Mouse (Mus musculus): Measurements from ENCODE around the gene Grap2. TPM values are rescaled to one million over a fixed set of nuclear protein-coding genes. Genes with fewer than 3 reads are reported as not detected.

Gene Grap2
- polyA plus RNA-seq, 1 experiment from 2014 or later, result 3.0 TPM

GRCm38 (mm10) chr15:80630711-80631110 is 58.3 kb downstream of the Grap2 start:
- no peak for DNase-seq (ENCODE audit: low spot score)
- Histone ChIP-seq H3K4me2 (ENCODE audit: low read depth, low read length, severe bottlenecking) (no peak overlapping the region), H3K36me3 (ENCODE audit: control insufficient read depth, insufficient read depth, low read length) (no peaks in the 10 kb centered on the region), H3K4me3 (ENCODE audit: low read depth, low read length) (no peak overlapping the region), H3K27me3 (ENCODE audit: control insufficient read depth, insufficient read depth, low read length) (no peaks in the 10 kb centered on the region), H3K9me3 (ENCODE audit: control insufficient read depth, low read length) (no peaks in the 10 kb centered on the region), H3K4me1 (replicated peaks; ENCODE audit: control insufficient read depth, insufficient read depth, low read length) (peaks cover 3% of the 10 kb centered on the region; the same call in 1 of the 2 replicates), H3K27ac (ENCODE audit: low read depth, low read length) (no peak overlapping the region), H3K9ac (ENCODE audit: low read length) (no peak overlapping the region)
- ATAC-seq (replicated peaks; ENCODE audit: low FRiP score), result no peak
- 65% methylated on average over 14 of the region's 14 CpGs for WGBS

GRCm38 (mm10) chr15:80631311-80631710 is 58.9 kb downstream of the Grap2 start:
- Histone ChIP-seq H3K9ac (ENCODE audit: low read length) (no peak overlapping the region), H3K27ac (ENCODE audit: low read depth, low read length) (no peak overlapping the region), H3K4me1 (replicated peaks; ENCODE audit: control insufficient read depth, insufficient read depth, low read length) (peaks cover 3% of the 10 kb centered on the region; the same call in 1 of the 2 replicates), H3K9me3 (ENCODE audit: control insufficient read depth, low read length) (no peaks in the 10 kb centered on the region), H3K4me2 (ENCODE audit: low read depth, low read length, severe bottlenecking) (no peak overlapping the region), H3K36me3 (ENCODE audit: control insufficient read depth, insufficient read depth, low read length) (no peaks in the 10 kb centered on the region), H3K27me3 (ENCODE audit: control insufficient read depth, insufficient read depth, low read length) (no peaks in the 10 kb centered on the region), H3K4me3 (ENCODE audit: low read depth, low read length) (no peak overlapping the region)
- 90% methylated on average over 2 of the region's 2 CpGs for WGBS
- no peak for ATAC-seq (replicated peaks; ENCODE audit: low FRiP score)
- no peak for DNase-seq (ENCODE audit: low spot score)

GRCm38 (mm10) chr15:80632280-80632893 is 60.0 kb downstream of the Grap2 start:
- DNase-seq (ENCODE audit: low spot score) (no peak), ATAC-seq (replicated peaks; ENCODE audit: low FRiP score) (no peak)
- H3K9ac ChIP-seq (ENCODE audit: low read length), result no peak overlapping the region
- H3K27me3 ChIP-seq (ENCODE audit: control insufficient read depth, insufficient read depth, low read length), result no peaks in the 10 kb centered on the region
- H3K4me2 ChIP-seq (ENCODE audit: low read depth, low read length, severe bottlenecking), result no peak overlapping the region
- H3K36me3 ChIP-seq (ENCODE audit: control insufficient read depth, insufficient read depth, low read length), result no peaks in the 10 kb centered on the region
- peaks cover 5% of the 10 kb centered on the region; the same call in 1 of the 2 replicates for H3K4me1 ChIP-seq (replicated peaks; ENCODE audit: control insufficient read depth, insufficient read depth, low read length)
- H3K27ac ChIP-seq (ENCODE audit: low read depth, low read length), result no peak overlapping the region
- 85% methylated on average over 13 of the region's 13 CpGs for WGBS
- no peaks in the 10 kb centered on the region for H3K9me3 ChIP-seq (ENCODE audit: control insufficient read depth, low read length)
- no peak overlapping the region for H3K4me3 ChIP-seq (ENCODE audit: low read depth, low read length)

GRCm38 (mm10) chr15:80634391-80635193 is 62.2 kb downstream of the Grap2 start:
- H3K27me3 ChIP-seq (ENCODE audit: control insufficient read depth, insufficient read depth, low read length), result no peaks in the 10 kb centered on the region
- 59% methylated on average over 11 of the region's 11 CpGs for WGBS
- no peak overlapping the region for H3K27ac ChIP-seq (ENCODE audit: low read depth, low read length)
- no peak overlapping the region for H3K9ac ChIP-seq (ENCODE audit: low read length)
- ATAC-seq (replicated peaks; ENCODE audit: low FRiP score), result no peak
- H3K36me3 ChIP-seq (ENCODE audit: control insufficient read depth, insufficient read depth, low read length), result no peaks in the 10 kb centered on the region
- no peak overlapping the region for H3K4me3 ChIP-seq (ENCODE audit: low read depth, low read length)
- H3K9me3 ChIP-seq (ENCODE audit: control insufficient read depth, low read length), result no peaks in the 10 kb centered on the region
- no peak overlapping the region for H3K4me2 ChIP-seq (ENCODE audit: low read depth, low read length, severe bottlenecking)
- peaks cover 5% of the 10 kb centered on the region; the same call in 1 of the 2 replicates for H3K4me1 ChIP-seq (replicated peaks; ENCODE audit: control insufficient read depth, insufficient read depth, low read length)
- no peak for DNase-seq (ENCODE audit: low spot score)

- H3K36me3 ChIP-seq (ENCODE audit: control insufficient read depth, insufficient read depth, low read length), result no peaks in the 10 kb centered on the region
- 51% methylated on average over 13 of the region's 13 CpGs for WGBS
- H3K4me1 ChIP-seq (replicated peaks; ENCODE audit: control insufficient read depth, insufficient read depth, low read length), result 0 out of 2 replicates have a peak, but pooled peaks cover 2% of the 10 kb centered on the region
- H3K27ac ChIP-seq (ENCODE audit: low read depth, low read length), result no peak overlapping the region
- no peak overlapping the region for H3K4me2 ChIP-seq (ENCODE audit: low read depth, low read length, severe bottlenecking)
- ATAC-seq (replicated peaks; ENCODE audit: low FRiP score) (no peak), DNase-seq (ENCODE audit: low spot score) (no peak)
- H3K9ac ChIP-seq (ENCODE audit: low read length), result no peak overlapping the region
- H3K4me3 ChIP-seq (ENCODE audit: low read depth, low read length), result no peak overlapping the region
- no peaks in the 10 kb centered on the region for H3K9me3 ChIP-seq (ENCODE audit: control insufficient read depth, low read length)
- no peaks in the 10 kb centered on the region for H3K27me3 ChIP-seq (ENCODE audit: control insufficient read depth, insufficient read depth, low read length)
Observed at GRCm38 (mm10) chr15:80636757-80637372, 64.5 kb downstream of the Grap2 start.

GRCm38 (mm10) chr15:80639071-80639702 is 66.8 kb downstream of the Grap2 start:
- Histone ChIP-seq H3K4me2 (ENCODE audit: low read depth, low read length, severe bottlenecking) (no peak overlapping the region), H3K9ac (ENCODE audit: low read length) (no peak overlapping the region), H3K36me3 (ENCODE audit: control insufficient read depth, insufficient read depth, low read length) (no peaks in the 10 kb centered on the region), H3K27ac (ENCODE audit: low read depth, low read length) (no peak overlapping the region), H3K4me3 (ENCODE audit: low read depth, low read length) (no peak overlapping the region), H3K27me3 (ENCODE audit: control insufficient read depth, insufficient read depth, low read length) (no peaks in the 10 kb centered on the region), H3K9me3 (ENCODE audit: control insufficient read depth, low read length) (no peaks in the 10 kb centered on the region), H3K4me1 (replicated peaks; ENCODE audit: control insufficient read depth, insufficient read depth, low read length) (0 out of 2 replicates have a peak, but pooled peaks cover 2% of the 10 kb centered on the region)
- WGBS, result 72% methylated on average over 11 of the region's 11 CpGs
- no peak for ATAC-seq (replicated peaks; ENCODE audit: low FRiP score)
- DNase-seq (ENCODE audit: low spot score), result no peak

GRCm38 (mm10) chr15:80639874-80640273 is 67.5 kb downstream of the Grap2 start:
- 91% methylated on average over 3 of the region's 3 CpGs for WGBS
- ATAC-seq (replicated peaks; ENCODE audit: low FRiP score), result no peak
- no peak for DNase-seq (ENCODE audit: low spot score)
- Histone ChIP-seq H3K27ac (ENCODE audit: low read depth, low read length) (no peak overlapping the region), H3K9ac (ENCODE audit: low read length) (no peak overlapping the region), H3K9me3 (ENCODE audit: control insufficient read depth, low read length) (no peaks in the 10 kb centered on the region), H3K4me3 (ENCODE audit: low read depth, low read length) (no peak overlapping the region), H3K27me3 (ENCODE audit: control insufficient read depth, insufficient read depth, low read length) (no peaks in the 10 kb centered on the region), H3K4me2 (ENCODE audit: low read depth, low read length, severe bottlenecking) (no peak overlapping the region), H3K4me1 (replicated peaks; ENCODE audit: control insufficient read depth, insufficient read depth, low read length) (0 out of 2 replicates have a peak, but pooled peaks cover 2% of the 10 kb centered on the region), H3K36me3 (ENCODE audit: control insufficient read depth, insufficient read depth, low read length) (no peaks in the 10 kb centered on the region)

- H3K27ac ChIP-seq (ENCODE audit: low read depth, low read length), result no peak overlapping the region
- no peak overlapping the region for H3K4me3 ChIP-seq (ENCODE audit: low read depth, low read length)
- no peaks in the 10 kb centered on the region for H3K27me3 ChIP-seq (ENCODE audit: control insufficient read depth, insufficient read depth, low read length)
- no peaks in the 10 kb centered on the region for H3K9me3 ChIP-seq (ENCODE audit: control insufficient read depth, low read length)
- no peak overlapping the region for H3K9ac ChIP-seq (ENCODE audit: low read length)
- H3K4me1 ChIP-seq (replicated peaks; ENCODE audit: control insufficient read depth, insufficient read depth, low read length), result 0 out of 2 replicates have a peak, but pooled peaks cover under 1% of the 10 kb centered on the region
- WGBS, result 92% methylated on average over 2 of the region's 2 CpGs
- DNase-seq (ENCODE audit: low spot score), result no peak
- H3K36me3 ChIP-seq (ENCODE audit: control insufficient read depth, insufficient read depth, low read length), result no peaks in the 10 kb centered on the region
- no peak for ATAC-seq (replicated peaks; ENCODE audit: low FRiP score)
- H3K4me2 ChIP-seq (ENCODE audit: low read depth, low read length, severe bottlenecking), result no peak overlapping the region
Observed at GRCm38 (mm10) chr15:80641702-80642435, 69.5 kb downstream of the Grap2 start.

All from forebrain, embryonic 11.5 days (tissue).